Mouse (Mus musculus) hindbrain, embryonic 12.5 days (tissue): ENCODE data around the gene Cdc42ep2. TPM values are rescaled to one million over a fixed set of nuclear protein-coding genes. Genes with fewer than 3 reads are reported as not detected.

ENCODE experiments used
- ATAC-seq: fragments of 200-750 bp; cut with Nextera tagmentation; 2 replicates; pipeline ENCODE4 v1.8.0; 2017; ENCODE audit warnings: moderate TSS enrichment; ENCODE audit not compliant: low FRiP score
- H3K27ac ChIP-seq: fragments of 300-500 bp; sonication (generic); 2 replicates; pipeline ENCODE4 v1.5.1; 2016; ENCODE audit warnings: mild to moderate bottlenecking
- H3K27me3 ChIP-seq: fragments of 300-500 bp; sonication (generic); 2 replicates; pipeline ENCODE4 v1.6.1; 2016; ENCODE audit warnings: mild to moderate bottlenecking
- H3K36me3 ChIP-seq: fragments of 300-500 bp; sonication (generic); 2 replicates; pipeline ENCODE4 v1.6.1; 2016; ENCODE audit warnings: mild to moderate bottlenecking
- H3K4me1 ChIP-seq: fragments of 300-500 bp; sonication (generic); 2 replicates; pipeline ENCODE4 v1.6.1; 2016
- H3K4me2 ChIP-seq: fragments of 300-500 bp; sonication (generic); replicated peaks from 2 replicates; pipeline ENCODE4 v1.6.1; 2016; ENCODE audit warnings: mild to moderate bottlenecking
- H3K4me3 ChIP-seq: fragments of 300-500 bp; sonication (generic); 2 replicates; pipeline ENCODE4 v1.5.1; 2016; ENCODE audit warnings: mild to moderate bottlenecking
- H3K9ac ChIP-seq: fragments of 300-500 bp; sonication (generic); 2 replicates; pipeline ENCODE4 v1.6.1; 2016; ENCODE audit warnings: mild to moderate bottlenecking, moderate library complexity
- H3K9me3 ChIP-seq: fragments of 300-500 bp; sonication (generic); replicated peaks from 2 replicates; pipeline ENCODE4 v1.6.1; 2016; ENCODE audit warnings: mild to moderate bottlenecking
- WGBS: fragments of 180-500 bp; shearing (Covaris S2); methylation state at CpG from one replicate; pipeline ENCODE4 v1.1.7; 2016; 5-methylcytosine and 5-hydroxymethylcytosine counted together
- polyA plus RNA-seq: library from polyadenylated mRNA; unstranded; fragments of >200 nt; fragmentation: Nextera tagmentation; extraction: Ambion mirVana; gene quantifications from 2 replicates; pipeline ENCODE4 v1.2.1, GENCODE M21; 2016

Cdc42ep2 gene
- polyA plus RNA-seq, 1 experiment from 2014 or later, result 6.1 TPM

GRCm38 (mm10) chr19:5939715-5940114, 15.1 kb upstream of the Cdc42ep2 start:
- H3K36me3 ChIP-seq, result peaks cover 20% of the 10 kb centered on the region
- no peaks in the 10 kb centered on the region for H3K27me3 ChIP-seq
- H3K4me1 ChIP-seq, result peaks cover 18% of the 10 kb centered on the region
- ATAC-seq, result no peak
- H3K4me2 ChIP-seq, result no peak overlapping the region
- no peak overlapping the region for H3K4me3 ChIP-seq
- H3K9ac ChIP-seq, result no peak overlapping the region
- H3K9me3 ChIP-seq, result no peaks in the 10 kb centered on the region
- H3K27ac ChIP-seq, result no peak overlapping the region
- 80% methylated on average over 5 of the region's 5 CpGs for WGBS

- Histone ChIP-seq H3K9ac (no peak overlapping the region), H3K4me1 (peaks cover 18% of the 10 kb centered on the region), H3K27me3 (no peaks in the 10 kb centered on the region), H3K27ac (no peak overlapping the region), H3K4me2 (no peak overlapping the region), H3K4me3 (no peak overlapping the region), H3K9me3 (no peaks in the 10 kb centered on the region), H3K36me3 (peaks cover 20% of the 10 kb centered on the region)
- no peak for ATAC-seq
- 90% methylated on average over 6 of the region's 6 CpGs for WGBS
Observed at GRCm38 (mm10) chr19:5938516-5938915, 13.9 kb upstream of the Cdc42ep2 start.

- H3K4me2 ChIP-seq, result peak overlapping the region; percentile 39
- H3K9ac ChIP-seq, result no peak overlapping the region
- H3K9me3 ChIP-seq, result no peaks in the 10 kb centered on the region
- 31% methylated on average over 14 of the region's 14 CpGs for WGBS
- H3K27ac ChIP-seq, result peak overlapping the region; percentile 41; the same call in 1 of the 2 replicates
- H3K4me1 ChIP-seq, result peaks cover 18% of the 10 kb centered on the region
- peak; percentile 52; the same call in 1 of the 2 replicates for ATAC-seq
- no peak overlapping the region for H3K4me3 ChIP-seq
- peaks cover 16% of the 10 kb centered on the region for H3K36me3 ChIP-seq
- no peaks in the 10 kb centered on the region for H3K27me3 ChIP-seq
Observed at GRCm38 (mm10) chr19:5937836-5938406, 13.3 kb upstream of the Cdc42ep2 start.

GRCm38 (mm10) chr19:5937095-5937835, 12.6 kb upstream of the Cdc42ep2 start:
- peak overlapping the region; percentile 45 for H3K27ac ChIP-seq
- H3K9ac ChIP-seq, result no peak overlapping the region
- WGBS, result 61% methylated on average over 21 of the region's 21 CpGs
- peaks cover 10% of the 10 kb centered on the region; the same call in 1 of the 2 replicates for H3K36me3 ChIP-seq
- ATAC-seq, result peak; percentile 8; the same call in 1 of the 2 replicates
- H3K4me1 ChIP-seq, result peaks cover 18% of the 10 kb centered on the region
- no peaks in the 10 kb centered on the region for H3K27me3 ChIP-seq
- no peak overlapping the region for H3K4me3 ChIP-seq
- H3K9me3 ChIP-seq, result no peaks in the 10 kb centered on the region
- H3K4me2 ChIP-seq, result no peak overlapping the region

GRCm38 (mm10) chr19:5935691-5936090, 11.1 kb upstream of the Cdc42ep2 start:
- no peaks in the 10 kb centered on the region for H3K36me3 ChIP-seq
- H3K9ac ChIP-seq, result no peak overlapping the region
- H3K4me3 ChIP-seq, result no peak overlapping the region
- peaks cover 18% of the 10 kb centered on the region for H3K4me1 ChIP-seq
- no peaks in the 10 kb centered on the region for H3K9me3 ChIP-seq
- WGBS, result 79% methylated on average over 5 of the region's 5 CpGs
- no peak overlapping the region for H3K4me2 ChIP-seq
- H3K27ac ChIP-seq, result no peak overlapping the region
- H3K27me3 ChIP-seq, result no peaks in the 10 kb centered on the region
- no peak for ATAC-seq

GRCm38 (mm10) chr19:5935266-5935665, 10.7 kb upstream of the Cdc42ep2 start:
- Histone ChIP-seq H3K4me1 (peaks cover 18% of the 10 kb centered on the region), H3K27me3 (no peaks in the 10 kb centered on the region), H3K4me2 (no peak overlapping the region), H3K4me3 (no peak overlapping the region), H3K9me3 (no peaks in the 10 kb centered on the region), H3K36me3 (no peaks in the 10 kb centered on the region), H3K9ac (0 out of 2 replicates have a peak overlapping the region, but pooled peaks have one; percentile 32), H3K27ac (no peak overlapping the region)
- ATAC-seq, result no peak
- 64% methylated on average over 3 of the region's 3 CpGs for WGBS

GRCm38 (mm10) chr19:5929634-5930596, 5.3 kb upstream of the Cdc42ep2 start:
- Histone ChIP-seq H3K9ac (no peak overlapping the region), H3K4me1 (peaks cover 8% of the 10 kb centered on the region; the same call in 1 of the 2 replicates), H3K36me3 (no peaks in the 10 kb centered on the region), H3K27ac (no peak overlapping the region), H3K9me3 (no peaks in the 10 kb centered on the region), H3K4me2 (no peak overlapping the region), H3K27me3 (peaks cover 13% of the 10 kb centered on the region), H3K4me3 (no peak overlapping the region)
- no peak for ATAC-seq
- WGBS, result 72% methylated on average over 14 of the region's 14 CpGs

GRCm38 (mm10) chr19:5928546-5928945, 3.9 kb upstream of the Cdc42ep2 start:
- no peaks in the 10 kb centered on the region for H3K9me3 ChIP-seq
- no peak overlapping the region for H3K4me2 ChIP-seq
- H3K27me3 ChIP-seq, result peaks cover 13% of the 10 kb centered on the region
- H3K27ac ChIP-seq, result no peak overlapping the region
- H3K4me3 ChIP-seq, result no peak overlapping the region
- WGBS, result 75% methylated on average over 3 of the region's 3 CpGs
- peaks cover 15% of the 10 kb centered on the region for H3K4me1 ChIP-seq
- H3K36me3 ChIP-seq, result no peaks in the 10 kb centered on the region
- no peak for ATAC-seq
- no peak overlapping the region for H3K9ac ChIP-seq

GRCm38 (mm10) chr19:5928104-5928503, 3.5 kb upstream of the Cdc42ep2 start:
- 75% methylated on average over 6 of the region's 6 CpGs for WGBS
- ATAC-seq, result no peak
- no peak overlapping the region for H3K4me2 ChIP-seq

GRCm38 (mm10) chr19:5927532-5927931, 2.9 kb upstream of the Cdc42ep2 start:
- no peaks in the 10 kb centered on the region for H3K36me3 ChIP-seq
- 76% methylated on average over 8 of the region's 8 CpGs for WGBS
- ATAC-seq, result no peak
- no peak overlapping the region for H3K9ac ChIP-seq
- no peak overlapping the region for H3K4me3 ChIP-seq
- H3K9me3 ChIP-seq, result no peaks in the 10 kb centered on the region
- no peak overlapping the region for H3K27ac ChIP-seq
- peaks cover 17% of the 10 kb centered on the region for H3K4me1 ChIP-seq
- H3K4me2 ChIP-seq, result no peak overlapping the region
- peaks cover 13% of the 10 kb centered on the region for H3K27me3 ChIP-seq

More at GRCm38 (mm10) chr19:5928104-5928503, 3.5 kb upstream of the Cdc42ep2 start:
- H3K27me3 ChIP-seq, result peaks cover 13% of the 10 kb centered on the region
- no peak overlapping the region for H3K9ac ChIP-seq
- H3K4me3 ChIP-seq, result no peak overlapping the region
- no peaks in the 10 kb centered on the region for H3K9me3 ChIP-seq
- no peaks in the 10 kb centered on the region for H3K36me3 ChIP-seq
- peaks cover 17% of the 10 kb centered on the region for H3K4me1 ChIP-seq
- H3K27ac ChIP-seq, result no peak overlapping the region

GRCm38 (mm10) chr19:5927026-5927425, 2.4 kb upstream of the Cdc42ep2 start:
- H3K27ac ChIP-seq, result no peak overlapping the region
- no peak overlapping the region for H3K4me3 ChIP-seq
- no peaks in the 10 kb centered on the region for H3K36me3 ChIP-seq
- H3K4me1 ChIP-seq, result peaks cover 17% of the 10 kb centered on the region
- ATAC-seq, result no peak
- H3K9ac ChIP-seq, result no peak overlapping the region
- H3K4me2 ChIP-seq, result no peak overlapping the region
- H3K27me3 ChIP-seq, result peaks cover 13% of the 10 kb centered on the region
- WGBS, result 67% methylated on average over 11 of the region's 11 CpGs
- no peaks in the 10 kb centered on the region for H3K9me3 ChIP-seq

- ATAC-seq, result no peak
- 34% methylated on average over 11 of the region's 11 CpGs for WGBS
- no peaks in the 10 kb centered on the region for H3K9me3 ChIP-seq
- peak overlapping the region; percentile 63 for H3K9ac ChIP-seq
- peak overlapping the region; percentile 58 for H3K4me3 ChIP-seq
- no peaks in the 10 kb centered on the region for H3K36me3 ChIP-seq
- no peak overlapping the region for H3K27ac ChIP-seq
- peak overlapping the region; percentile 98 for H3K4me2 ChIP-seq
- peaks cover 22% of the 10 kb centered on the region for H3K4me1 ChIP-seq
- H3K27me3 ChIP-seq, result peaks cover 13% of the 10 kb centered on the region
Observed at GRCm38 (mm10) chr19:5925311-5925855, 767 bp upstream of the Cdc42ep2 start.
